Mouse (Mus musculus) forebrain, embryonic 16.5 days (tissue): ENCODE measurements around the gene Insrr. TPM values are rescaled to one million over a fixed set of nuclear protein-coding genes. Genes with fewer than 3 reads are reported as not detected.

Experiments used
- ATAC-seq: fragments of 200-750 bp; cut with Nextera tagmentation; 2 replicates; pipeline ENCODE4 v1.8.0; 2017; ENCODE audit warnings: mild to moderate bottlenecking, moderate library complexity
- H3K27ac ChIP-seq: fragments of 300-500 bp; sonication (generic); 2 replicates; pipeline ENCODE4 v1.5.1; 2014; ENCODE audit warnings: low read length, control low read depth
- H3K27me3 ChIP-seq: fragments of 300-500 bp; sonication (generic); replicated peaks from 2 replicates; pipeline ENCODE4 v1.6.1; 2014; ENCODE audit warnings: low read length; ENCODE audit not compliant: control insufficient read depth, insufficient read depth
- H3K36me3 ChIP-seq: fragments of 300-500 bp; sonication (generic); 2 replicates; pipeline ENCODE4 v1.6.1; 2014; ENCODE audit not compliant: control insufficient read depth, insufficient read depth
- H3K4me1 ChIP-seq: fragments of 300-500 bp; sonication (generic); replicated peaks from 2 replicates; pipeline ENCODE4 v1.6.1; 2014; ENCODE audit warnings: low read length; ENCODE audit not compliant: control insufficient read depth, insufficient read depth
- H3K4me2 ChIP-seq: fragments of 300-500 bp; sonication (generic); 2 replicates; pipeline ENCODE4 v1.6.1; 2014; ENCODE audit warnings: mild to moderate bottlenecking, low read length, control low read depth
- H3K4me3 ChIP-seq: fragments of 300-500 bp; sonication (generic); replicated peaks from 2 replicates; pipeline ENCODE4 v1.5.1; 2014; ENCODE audit warnings: mild to moderate bottlenecking, low read length, control low read depth
- H3K9ac ChIP-seq: fragments of 300-500 bp; sonication (generic); replicated peaks from 2 replicates; pipeline ENCODE4 v1.6.1; 2014; ENCODE audit warnings: low read depth, low read length, control low read depth
- H3K9me3 ChIP-seq: fragments of 300-500 bp; sonication (generic); 2 replicates; pipeline ENCODE4 v1.6.1; 2016; ENCODE audit warnings: low read length; ENCODE audit not compliant: control insufficient read depth
- WGBS: fragments of 180-500 bp; shearing (Covaris S2); extraction: QIAGEN DNeasy Blood & Tissue Kit; methylation state at CpG from one replicate; pipeline ENCODE4 v1.1.7; 2014; 5-methylcytosine and 5-hydroxymethylcytosine counted together
- polyA plus RNA-seq: library from polyadenylated mRNA; unstranded; fragments of >200 nt; fragmentation: Nextera tagmentation; extraction: Ambion mirVana; gene quantifications from 2 replicates; pipeline ENCODE4 v1.2.1, GENCODE M21; 2015

Gene Insrr
- polyA plus RNA-seq, 1 experiment from 2014 or later: 0.52 TPM

DNA sequence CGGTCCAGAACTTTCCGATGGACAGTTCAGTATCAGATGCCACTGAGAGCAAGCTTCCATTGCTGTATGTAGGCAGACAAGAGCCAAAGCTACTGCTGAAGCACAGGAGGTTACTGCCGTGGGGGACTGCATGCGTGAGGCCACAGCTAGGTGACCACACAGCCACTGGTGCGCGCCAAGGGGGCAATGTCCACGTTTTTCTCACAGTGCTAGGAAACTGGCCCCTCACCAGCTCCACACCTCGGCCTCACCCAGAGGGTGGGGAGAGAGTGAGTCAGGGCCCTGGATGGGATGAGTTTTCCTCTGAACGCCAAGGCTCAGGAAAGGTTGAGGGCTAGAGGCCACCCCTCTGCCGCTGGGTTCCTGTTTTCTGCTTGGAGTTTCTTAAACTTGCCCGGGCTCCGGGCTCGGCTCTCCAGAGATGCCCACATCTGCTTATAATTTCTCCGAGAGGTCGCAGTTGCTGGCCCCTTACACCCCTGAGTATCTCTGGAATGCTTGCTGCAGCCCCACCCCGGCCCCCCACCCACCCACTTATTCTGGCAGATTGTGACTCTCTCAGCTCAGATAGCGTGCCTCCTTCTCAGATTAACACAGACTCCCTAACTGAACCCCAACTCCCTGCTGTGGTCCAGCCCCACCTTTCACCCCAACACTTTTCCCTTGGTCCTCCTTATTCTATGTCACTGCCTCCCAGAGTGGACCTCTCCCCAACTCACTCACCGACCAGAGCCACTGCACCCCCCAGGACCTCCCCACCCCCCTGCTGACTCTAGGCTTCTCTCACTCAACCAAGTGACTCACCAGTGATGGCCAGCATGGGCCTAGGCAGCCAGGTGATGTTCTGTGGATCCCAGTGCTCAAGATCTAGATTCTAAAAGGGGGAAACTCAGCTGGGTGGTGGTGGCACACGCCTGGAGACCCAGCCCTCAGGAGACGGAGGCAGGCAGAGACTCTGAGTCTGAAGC, 35.1 kb upstream of the Insrr start:
- ATAC-seq: no peak
- H3K9me3 ChIP-seq: no peaks in the 10 kb centered on the region
- H3K4me3 ChIP-seq: no peak overlapping the region
- no peak overlapping the region for H3K9ac ChIP-seq
- H3K36me3 ChIP-seq: no peaks in the 10 kb centered on the region
- WGBS: 81% methylated on average over 20 of the region's 20 CpGs
- H3K27me3 ChIP-seq: no peaks in the 10 kb centered on the region
- peaks cover 4% of the 10 kb centered on the region; the same call in 1 of the 2 replicates for H3K4me1 ChIP-seq
- H3K4me2 ChIP-seq: no peak overlapping the region
- H3K27ac ChIP-seq: no peak overlapping the region

DNA sequence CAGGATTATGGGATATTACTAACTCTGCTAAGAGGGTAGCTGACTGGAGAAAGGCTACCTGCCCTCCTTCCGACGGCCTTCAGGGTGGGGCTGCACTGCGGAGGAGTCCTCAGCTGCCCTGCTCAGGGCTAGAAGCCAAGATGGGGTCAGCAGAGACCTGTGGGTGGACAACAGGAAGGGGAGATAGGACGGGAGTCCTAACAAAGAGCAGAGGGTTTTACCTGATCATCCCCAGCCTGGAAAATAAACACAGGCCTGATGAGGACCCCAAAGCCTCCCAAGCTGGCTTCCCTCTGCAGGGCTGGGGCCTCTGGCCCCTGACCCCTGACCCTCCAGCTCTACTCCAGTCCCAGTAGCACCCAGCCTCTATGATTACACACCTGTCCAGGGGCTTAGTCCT, 33.5 kb upstream of the Insrr start:
- no peak for ATAC-seq
- Histone ChIP-seq H3K27ac (no peak overlapping the region), H3K27me3 (no peaks in the 10 kb centered on the region), H3K36me3 (no peaks in the 10 kb centered on the region), H3K4me1 (peaks cover 4% of the 10 kb centered on the region; the same call in 1 of the 2 replicates), H3K4me3 (no peak overlapping the region), H3K9me3 (no peaks in the 10 kb centered on the region), H3K4me2 (no peak overlapping the region), H3K9ac (no peak overlapping the region)
- WGBS: 62% methylated on average over 4 of the region's 4 CpGs

GRCm38 (mm10) chr3:87763683-87764289, 33.0 kb upstream of the Insrr start:
- H3K4me1 ChIP-seq: peaks cover 4% of the 10 kb centered on the region; the same call in 1 of the 2 replicates
- no peak overlapping the region for H3K27ac ChIP-seq
- no peaks in the 10 kb centered on the region for H3K9me3 ChIP-seq
- no peak overlapping the region for H3K4me3 ChIP-seq
- H3K27me3 ChIP-seq: peaks cover under 1% of the 10 kb centered on the region; the same call in 1 of the 2 replicates
- peak overlapping the region; percentile 29 for H3K4me2 ChIP-seq
- WGBS: 18% methylated on average over 15 of the region's 15 CpGs
- no peaks in the 10 kb centered on the region for H3K36me3 ChIP-seq
- 0 out of 2 replicates have a peak, but pooled peaks have one; percentile 36 for ATAC-seq
- H3K9ac ChIP-seq: 0 out of 2 replicates have a peak overlapping the region, but pooled peaks have one; percentile 14

- ATAC-seq: no peak
- Histone ChIP-seq H3K27ac (peak overlapping the region; percentile 33; the same call in 1 of the 2 replicates), H3K4me2 (no peak overlapping the region; the same call in 1 of the 2 replicates), H3K4me1 (peaks cover 7% of the 10 kb centered on the region; the same call in 1 of the 2 replicates), H3K9me3 (no peaks in the 10 kb centered on the region), H3K4me3 (no peak overlapping the region), H3K27me3 (peaks cover 6% of the 10 kb centered on the region; the same call in 1 of the 2 replicates), H3K36me3 (no peaks in the 10 kb centered on the region), H3K9ac (no peak overlapping the region)
- WGBS: 44% methylated on average over 10 of the region's 10 CpGs
Observed at GRCm38 (mm10) chr3:87764506-87764905, 32.2 kb upstream of the Insrr start.

- peaks cover 11% of the 10 kb centered on the region; the same call in 1 of the 2 replicates for H3K27me3 ChIP-seq
- no peak overlapping the region for H3K27ac ChIP-seq
- no peaks in the 10 kb centered on the region for H3K9me3 ChIP-seq
- peaks cover 7% of the 10 kb centered on the region; the same call in 1 of the 2 replicates for H3K4me1 ChIP-seq
- WGBS: 14% methylated on average over 10 of the region's 10 CpGs
- H3K4me3 ChIP-seq: no peak overlapping the region
- no peaks in the 10 kb centered on the region for H3K36me3 ChIP-seq
- no peak for ATAC-seq
- no peak overlapping the region; the same call in 1 of the 2 replicates for H3K4me2 ChIP-seq
- H3K9ac ChIP-seq: no peak overlapping the region
Observed at GRCm38 (mm10) chr3:87765091-87765490, 31.7 kb upstream of the Insrr start.

DNA sequence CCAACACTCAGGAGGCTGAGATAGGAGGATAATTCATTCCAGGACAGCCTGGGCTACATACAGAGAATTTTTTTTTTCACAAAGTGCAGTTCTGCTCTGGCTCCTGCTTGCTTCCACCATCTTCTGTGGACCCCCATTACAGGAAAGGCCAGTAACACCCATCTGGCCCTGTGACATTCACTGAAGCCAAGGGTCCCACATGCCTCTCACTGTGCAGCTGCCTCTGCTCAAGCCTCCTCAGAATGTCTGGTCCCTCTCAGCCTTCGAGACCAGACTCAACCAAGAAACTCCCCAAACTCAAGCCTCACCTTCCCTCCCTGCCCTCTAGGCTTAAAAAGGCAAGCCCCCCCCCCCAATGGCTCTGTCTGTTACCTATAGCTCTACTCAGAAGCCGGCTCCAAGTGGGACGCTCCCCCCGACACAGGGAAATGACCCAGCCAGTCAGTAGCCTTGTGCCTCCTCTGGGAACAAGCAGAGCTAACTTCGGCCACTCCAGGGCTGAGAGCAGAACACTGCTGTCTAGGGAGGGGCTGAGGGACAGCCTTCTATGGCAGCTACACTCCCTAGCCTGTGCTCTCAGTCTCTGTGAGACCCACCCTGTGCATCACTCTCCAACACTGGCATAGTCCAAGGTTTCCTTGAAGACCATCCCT, 31.0 kb upstream of the Insrr start:
- Histone ChIP-seq H3K9me3 (no peaks in the 10 kb centered on the region), H3K4me1 (peaks cover 7% of the 10 kb centered on the region; the same call in 1 of the 2 replicates), H3K27ac (no peak overlapping the region), H3K9ac (no peak overlapping the region), H3K27me3 (peaks cover 11% of the 10 kb centered on the region; the same call in 1 of the 2 replicates), H3K4me3 (no peak overlapping the region), H3K36me3 (no peaks in the 10 kb centered on the region), H3K4me2 (no peak overlapping the region)
- 69% methylated on average over 5 of the region's 5 CpGs for WGBS
- no peak for ATAC-seq

DNA sequence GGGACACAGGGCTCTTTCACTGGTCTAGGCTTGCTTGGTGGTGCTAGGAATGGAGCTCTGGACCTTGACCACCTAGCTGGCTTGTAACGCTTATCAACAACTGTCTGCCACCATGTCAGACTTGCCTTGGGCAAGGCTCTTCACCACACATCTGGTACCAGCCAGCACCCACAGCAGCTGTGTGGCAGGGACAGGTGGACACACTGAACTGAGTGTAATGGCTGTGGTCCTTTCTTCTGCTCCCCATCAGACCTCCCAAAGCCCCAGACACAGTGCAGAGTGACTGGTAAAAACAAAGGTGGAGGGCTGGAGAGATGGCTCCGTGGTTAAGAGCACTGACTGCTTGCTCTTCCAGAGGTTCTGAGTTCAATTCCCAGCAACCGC, 30.5 kb upstream of the Insrr start:
- H3K27ac ChIP-seq: no peak overlapping the region
- H3K36me3 ChIP-seq: no peaks in the 10 kb centered on the region
- H3K27me3 ChIP-seq: peaks cover 11% of the 10 kb centered on the region; the same call in 1 of the 2 replicates
- 83% methylated on average over 3 of the region's 3 CpGs for WGBS
- no peak overlapping the region for H3K4me2 ChIP-seq
- H3K4me3 ChIP-seq: no peak overlapping the region
- H3K4me1 ChIP-seq: peaks cover 7% of the 10 kb centered on the region; the same call in 1 of the 2 replicates
- no peaks in the 10 kb centered on the region for H3K9me3 ChIP-seq
- ATAC-seq: no peak
- no peak overlapping the region for H3K9ac ChIP-seq

GRCm38 (mm10) chr3:87767764-87768163, 29.0 kb upstream of the Insrr start:
- no peaks in the 10 kb centered on the region for H3K36me3 ChIP-seq
- no peak for ATAC-seq
- 69% methylated on average over 8 of the region's 8 CpGs for WGBS
- H3K4me3 ChIP-seq: peak overlapping the region; percentile 2; the same call in 1 of the 2 replicates
- H3K4me1 ChIP-seq: peaks cover 7% of the 10 kb centered on the region; the same call in 1 of the 2 replicates
- peak overlapping the region; percentile 8; the same call in 1 of the 2 replicates for H3K4me2 ChIP-seq
- no peaks in the 10 kb centered on the region for H3K9me3 ChIP-seq
- no peak overlapping the region for H3K27ac ChIP-seq
- peaks cover 11% of the 10 kb centered on the region; the same call in 1 of the 2 replicates for H3K27me3 ChIP-seq
- H3K9ac ChIP-seq: no peak overlapping the region
